Mouse (Mus musculus) liver, embryonic 11.5 days (tissue): Measurements from ENCODE around the gene Kat14. TPM values are rescaled to one million over a fixed set of nuclear protein-coding genes. Genes with fewer than 3 reads are reported as not detected.

Experiments used
- ATAC-seq: fragments of 200-750 bp; cut with Nextera tagmentation; replicated peaks from 2 replicates; pipeline ENCODE4 v1.8.0; 2017; ENCODE audit warnings: moderate number of reproducible peaks, mild to moderate bottlenecking, moderate TSS enrichment, moderate library complexity; ENCODE audit not compliant: low FRiP score
- DNase-seq: peaks from one replicate; pipeline ENCODE4 v3.0.0-alpha.2; 2017; ENCODE audit warnings: low spot score
- H3K27ac ChIP-seq: fragments of 300-500 bp; sonication (generic); 2 replicates; pipeline ENCODE4 v1.5.1; 2014; ENCODE audit warnings: mild to moderate bottlenecking, low read depth, low read length, control low read depth
- H3K27me3 ChIP-seq: fragments of 300-500 bp; sonication (generic); replicated peaks from 2 replicates; pipeline ENCODE4 v1.6.1; 2014; ENCODE audit warnings: low read length, mixed read lengths; ENCODE audit not compliant: control insufficient read depth, insufficient read depth
- H3K36me3 ChIP-seq: fragments of 300-500 bp; sonication (generic); 2 replicates; pipeline ENCODE4 v1.6.1; 2014; ENCODE audit warnings: mild to moderate bottlenecking, low read length, moderate library complexity, mixed read lengths; ENCODE audit not compliant: control insufficient read depth, insufficient read depth
- H3K4me1 ChIP-seq: fragments of 300-500 bp; sonication (generic); replicated peaks from 2 replicates; pipeline ENCODE4 v1.6.1; 2014; ENCODE audit warnings: low read length, mixed read lengths; ENCODE audit not compliant: control insufficient read depth, insufficient read depth
- H3K4me2 ChIP-seq: fragments of 300-500 bp; sonication (generic); 2 replicates; pipeline ENCODE4 v1.6.1; 2014; ENCODE audit warnings: mild to moderate bottlenecking, control low read depth, moderate library complexity
- H3K4me3 ChIP-seq: fragments of 300-500 bp; sonication (generic); 2 replicates; pipeline ENCODE4 v1.5.1; 2014; ENCODE audit warnings: low read depth, low read length, control low read depth
- H3K9ac ChIP-seq: fragments of 300-500 bp; sonication (generic); 2 replicates; pipeline ENCODE4 v1.6.1; 2014; ENCODE audit warnings: low read depth, low read length, control low read depth
- H3K9me3 ChIP-seq: fragments of 300-500 bp; sonication (generic); 2 replicates; pipeline ENCODE4 v1.6.1; 2016; ENCODE audit warnings: low read length, inconsistent platforms, mixed read lengths; ENCODE audit not compliant: control insufficient read depth
- WGBS: fragments of 180-500 bp; shearing (Covaris S2); extraction: QIAGEN DNeasy Blood & Tissue Kit; methylation state at CpG from one replicate; pipeline ENCODE4 v1.1.7; 2014; 5-methylcytosine and 5-hydroxymethylcytosine counted together
- polyA plus RNA-seq: library from polyadenylated mRNA; unstranded; fragments of >200 nt; fragmentation: Nextera tagmentation; extraction: Ambion mirVana; gene quantifications from 2 replicates; pipeline ENCODE4 v1.2.1, GENCODE M21; 2014

Gene Kat14
- polyA plus RNA-seq, 1 experiment from 2014 or later: 33.5 TPM

DNA sequence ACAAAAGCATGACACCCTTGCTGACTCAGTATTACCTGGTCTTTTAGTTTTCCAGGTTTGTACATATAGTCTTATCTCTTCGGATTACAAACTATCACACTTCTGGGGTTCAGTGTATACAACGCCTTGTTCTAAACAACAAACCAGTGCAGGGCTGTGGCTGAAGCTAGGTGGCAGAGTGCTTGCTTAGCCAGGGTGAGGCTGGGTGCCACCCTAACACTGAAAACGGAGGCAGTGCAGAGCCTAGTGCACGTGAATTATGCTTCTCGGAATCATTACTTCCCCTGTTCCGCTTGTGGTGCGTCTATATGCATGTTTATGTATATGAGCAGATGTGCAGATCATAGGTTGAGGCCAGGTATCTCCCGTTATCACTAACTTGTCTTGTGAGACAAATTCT, 59.9 kb downstream of the Kat14 start:
- H3K27ac ChIP-seq: no peak overlapping the region
- H3K4me3 ChIP-seq: no peak overlapping the region
- no peak overlapping the region for H3K9ac ChIP-seq
- H3K27me3 ChIP-seq: no peaks in the 10 kb centered on the region
- no peaks in the 10 kb centered on the region for H3K4me1 ChIP-seq
- 77% methylated on average over 8 of the region's 8 CpGs for WGBS
- ATAC-seq (no peak), DNase-seq (no peak)
- no peaks in the 10 kb centered on the region for H3K9me3 ChIP-seq
- H3K4me2 ChIP-seq: no peak overlapping the region
- H3K36me3 ChIP-seq: no peaks in the 10 kb centered on the region

DNA sequence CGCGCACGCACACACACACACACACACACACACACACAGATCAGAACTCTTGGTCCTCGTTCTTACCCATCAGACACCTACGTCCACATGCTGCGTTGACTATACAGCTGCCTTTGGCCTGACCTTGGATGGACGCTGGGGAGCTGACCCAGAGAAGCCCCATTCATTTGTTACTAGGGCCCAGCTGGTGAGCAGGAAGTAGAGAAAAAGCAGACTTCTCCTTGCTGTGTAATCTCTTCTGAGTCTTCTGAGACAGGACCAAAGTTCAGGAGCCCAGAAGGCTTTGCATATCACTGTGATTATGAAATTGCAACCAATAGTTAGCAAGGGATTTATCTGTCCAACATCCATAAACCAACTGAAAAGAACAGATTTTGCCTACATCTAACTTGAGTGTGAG, 60.4 kb downstream of the Kat14 start:
- H3K27ac ChIP-seq: no peak overlapping the region
- H3K4me3 ChIP-seq: no peak overlapping the region
- H3K4me1 ChIP-seq: no peaks in the 10 kb centered on the region
- H3K4me2 ChIP-seq: no peak overlapping the region
- H3K27me3 ChIP-seq: no peaks in the 10 kb centered on the region
- DNase-seq: no peak
- H3K36me3 ChIP-seq: no peaks in the 10 kb centered on the region
- 74% methylated on average over 7 of the region's 7 CpGs for WGBS
- no peak overlapping the region for H3K9ac ChIP-seq
- no peak for ATAC-seq
- H3K9me3 ChIP-seq: no peaks in the 10 kb centered on the region

DNA sequence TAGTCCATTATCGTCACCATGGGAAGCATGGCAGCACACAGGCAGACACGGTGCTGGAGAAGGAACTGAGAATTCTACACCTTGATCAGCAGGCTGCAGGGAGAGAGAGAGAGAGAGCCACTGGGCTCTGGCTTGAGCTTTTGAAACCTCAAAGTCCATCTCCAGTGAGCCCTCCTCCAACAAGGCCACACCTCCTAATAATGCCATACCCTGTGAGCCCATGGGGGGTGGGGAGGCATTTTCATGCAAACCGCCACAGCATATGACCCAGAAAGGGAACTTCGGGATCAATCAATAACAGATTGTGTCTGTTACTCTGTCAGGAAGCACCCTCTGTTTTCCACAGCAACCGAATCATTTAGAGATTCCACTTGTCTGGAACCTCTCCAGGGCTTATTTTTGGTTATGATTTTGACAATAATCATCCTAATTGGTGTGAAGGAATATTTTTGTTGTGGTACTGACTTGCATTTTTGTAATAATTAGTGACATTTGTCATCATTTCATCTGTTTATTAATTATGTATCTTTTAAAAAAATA, 62.6 kb downstream of the Kat14 start:
- no peak for ATAC-seq
- Histone ChIP-seq H3K4me3 (no peak overlapping the region), H3K9ac (no peak overlapping the region), H3K36me3 (no peaks in the 10 kb centered on the region), H3K4me2 (no peak overlapping the region), H3K27ac (no peak overlapping the region), H3K4me1 (no peaks in the 10 kb centered on the region), H3K27me3 (no peaks in the 10 kb centered on the region), H3K9me3 (no peaks in the 10 kb centered on the region)
- 69% methylated on average over 5 of the region's 5 CpGs for WGBS
- DNase-seq: no peak

DNA sequence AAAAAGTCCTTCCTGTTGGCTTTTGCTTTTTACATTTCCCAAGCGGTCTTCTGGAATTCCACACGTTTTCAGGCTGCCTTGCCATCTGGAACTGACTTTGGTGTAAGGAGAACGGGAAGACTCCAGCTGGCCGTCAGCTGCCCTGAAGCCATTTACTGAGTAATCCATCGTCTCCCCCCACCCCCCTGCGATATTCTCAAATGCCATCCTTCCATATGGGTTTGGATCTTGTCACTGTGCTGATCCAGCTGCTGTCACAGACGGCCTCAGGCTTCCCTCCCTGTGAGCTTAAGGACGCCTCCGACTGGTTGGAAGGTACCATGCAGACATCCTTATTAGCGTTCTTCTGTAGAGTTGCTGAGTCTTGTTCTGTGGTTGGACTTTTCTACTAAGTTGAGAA, 66.9 kb downstream of the Kat14 start:
- ATAC-seq (no peak), DNase-seq (no peak)
- H3K4me1 ChIP-seq: no peaks in the 10 kb centered on the region
- H3K36me3 ChIP-seq: no peaks in the 10 kb centered on the region
- no peak overlapping the region for H3K4me3 ChIP-seq
- H3K9ac ChIP-seq: no peak overlapping the region
- no peaks in the 10 kb centered on the region for H3K9me3 ChIP-seq
- WGBS: 83% methylated on average over 10 of the region's 10 CpGs
- H3K27ac ChIP-seq: no peak overlapping the region
- no peaks in the 10 kb centered on the region for H3K27me3 ChIP-seq
- no peak overlapping the region for H3K4me2 ChIP-seq

DNA sequence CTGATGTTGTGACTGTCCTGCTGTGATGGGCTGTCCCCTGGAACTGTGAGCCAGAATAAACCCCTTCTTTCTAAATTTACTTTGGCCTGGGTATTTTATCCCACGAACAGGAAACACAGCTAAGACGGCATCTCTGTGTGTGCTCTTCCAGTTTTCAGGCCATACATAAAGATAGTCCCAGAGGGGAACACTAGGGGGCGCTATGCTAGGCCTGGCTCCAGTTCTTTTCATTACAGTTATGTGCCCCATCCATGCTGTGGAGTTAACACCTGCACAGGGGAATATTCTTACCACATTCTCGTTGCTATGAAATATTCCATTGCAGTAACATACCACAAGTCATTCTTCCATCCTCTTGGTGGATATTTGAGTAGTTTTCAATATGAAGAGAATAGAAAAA, 69.6 kb downstream of the Kat14 start:
- ATAC-seq (no peak), DNase-seq (no peak)
- H3K36me3 ChIP-seq: no peaks in the 10 kb centered on the region
- no peaks in the 10 kb centered on the region for H3K27me3 ChIP-seq
- H3K4me2 ChIP-seq: no peak overlapping the region
- H3K9ac ChIP-seq: no peak overlapping the region
- no peaks in the 10 kb centered on the region for H3K9me3 ChIP-seq
- H3K4me1 ChIP-seq: no peaks in the 10 kb centered on the region
- no peak overlapping the region for H3K27ac ChIP-seq
- H3K4me3 ChIP-seq: no peak overlapping the region
- 48% methylated on average over 4 of the region's 4 CpGs for WGBS

DNA sequence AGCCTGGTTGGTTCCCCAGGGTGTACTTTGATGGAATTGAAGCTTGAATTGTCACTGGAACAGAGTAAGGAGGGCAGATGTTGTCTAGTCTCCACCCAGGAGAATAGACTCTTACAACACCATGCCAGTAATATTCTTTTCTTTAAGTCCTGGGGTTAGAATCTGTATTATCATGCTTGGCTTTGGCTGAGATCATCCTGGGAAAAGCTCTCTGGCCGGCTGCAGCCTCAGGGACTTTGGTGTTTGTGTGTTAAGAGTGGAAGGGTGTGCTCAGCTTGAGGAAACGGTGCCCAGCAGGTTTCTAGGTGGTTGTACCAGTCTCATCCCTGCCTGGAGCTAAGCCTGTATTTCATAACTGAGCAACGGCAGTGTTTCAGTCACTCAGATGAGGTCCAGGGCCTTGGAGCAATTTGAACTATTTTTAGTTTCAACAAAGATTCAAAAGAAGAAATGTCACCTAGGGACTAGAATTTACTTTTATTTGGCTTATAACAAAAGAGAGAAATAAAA, 70.5 kb downstream of the Kat14 start:
- H3K9ac ChIP-seq: no peak overlapping the region
- no peaks in the 10 kb centered on the region for H3K4me1 ChIP-seq
- no peaks in the 10 kb centered on the region for H3K36me3 ChIP-seq
- H3K9me3 ChIP-seq: no peaks in the 10 kb centered on the region
- no peaks in the 10 kb centered on the region for H3K27me3 ChIP-seq
- no peak overlapping the region for H3K27ac ChIP-seq
- no peak overlapping the region for H3K4me2 ChIP-seq
- no peak for ATAC-seq
- DNase-seq: no peak
- no peak overlapping the region for H3K4me3 ChIP-seq
- WGBS: 61% methylated on average over 3 of the region's 3 CpGs

DNA sequence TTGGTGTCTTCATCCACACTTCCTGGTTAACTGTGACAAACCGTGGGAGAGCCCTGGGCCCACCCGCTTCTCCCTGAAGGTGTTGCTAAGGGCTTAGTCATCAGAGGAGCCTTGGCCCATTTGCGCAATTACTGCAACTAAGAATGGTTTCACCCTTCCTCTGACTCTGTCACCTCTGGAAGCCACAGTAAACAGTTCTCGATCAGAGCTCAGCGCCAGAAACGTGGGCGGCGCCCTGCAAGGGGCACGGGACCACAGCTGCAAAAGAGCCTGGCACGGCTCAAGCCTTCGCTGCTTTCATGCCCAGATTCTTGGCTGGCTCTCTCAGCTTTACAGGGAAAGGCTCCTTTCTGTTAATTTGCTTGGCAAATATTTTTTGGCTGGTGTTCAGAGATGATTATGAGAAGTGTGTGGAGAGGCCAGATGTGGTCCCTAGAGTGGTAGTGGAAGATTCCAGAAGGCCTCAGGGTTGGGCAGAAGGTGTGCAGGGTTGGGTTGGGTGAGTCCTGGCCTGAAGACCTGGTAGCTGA, 72.7 kb downstream of the Kat14 start:
- Histone ChIP-seq H3K27ac (no peak overlapping the region), H3K9me3 (no peaks in the 10 kb centered on the region), H3K4me3 (no peak overlapping the region), H3K9ac (no peak overlapping the region), H3K27me3 (no peaks in the 10 kb centered on the region), H3K36me3 (no peaks in the 10 kb centered on the region), H3K4me1 (no peaks in the 10 kb centered on the region), H3K4me2 (no peak overlapping the region)
- DNase-seq (no peak), ATAC-seq (no peak)
- 79% methylated on average over 11 of the region's 11 CpGs for WGBS

DNA sequence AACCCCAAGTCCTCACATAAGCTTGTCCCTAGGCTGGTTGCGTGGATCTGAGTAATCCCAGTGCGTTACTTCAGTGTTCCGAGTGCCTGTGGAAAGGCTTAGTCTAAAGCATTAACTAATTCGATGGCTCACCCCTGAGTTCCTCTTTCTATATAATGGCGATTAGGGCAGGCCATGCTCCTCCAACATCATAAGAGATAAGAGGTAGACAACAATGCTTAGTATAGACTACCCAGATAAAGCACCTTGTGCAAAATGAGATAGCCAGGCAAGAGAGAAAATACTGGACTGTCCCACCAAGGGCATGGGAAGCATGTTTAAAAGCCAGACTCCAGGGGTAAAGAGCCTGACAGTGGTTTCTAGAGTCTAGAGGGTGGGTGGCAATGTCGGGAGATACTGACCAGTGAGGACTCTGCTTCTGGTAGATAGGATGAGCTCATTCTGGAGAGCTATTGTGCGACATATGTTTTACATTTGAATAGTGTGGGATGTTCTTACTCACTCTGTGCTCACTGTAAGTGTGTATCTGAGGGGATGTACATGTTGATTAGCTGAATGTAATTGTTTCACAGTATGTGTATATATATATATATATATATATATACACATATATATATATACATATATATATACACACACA, 77.7 kb downstream of the Kat14 start:
- H3K4me2 ChIP-seq: peak overlapping the region; percentile 7; the same call in 1 of the 2 replicates
- H3K4me3 ChIP-seq: no peak overlapping the region
- H3K9ac ChIP-seq: no peak overlapping the region
- DNase-seq: no peak
- no peaks in the 10 kb centered on the region; the same call in 1 of the 2 replicates for H3K4me1 ChIP-seq
- H3K36me3 ChIP-seq: no peaks in the 10 kb centered on the region
- ATAC-seq: peak; percentile 79
- no peaks in the 10 kb centered on the region for H3K27me3 ChIP-seq
- H3K9me3 ChIP-seq: no peaks in the 10 kb centered on the region
- H3K27ac ChIP-seq: no peak overlapping the region
- WGBS: 57% methylated on average over 7 of the region's 7 CpGs

DNA sequence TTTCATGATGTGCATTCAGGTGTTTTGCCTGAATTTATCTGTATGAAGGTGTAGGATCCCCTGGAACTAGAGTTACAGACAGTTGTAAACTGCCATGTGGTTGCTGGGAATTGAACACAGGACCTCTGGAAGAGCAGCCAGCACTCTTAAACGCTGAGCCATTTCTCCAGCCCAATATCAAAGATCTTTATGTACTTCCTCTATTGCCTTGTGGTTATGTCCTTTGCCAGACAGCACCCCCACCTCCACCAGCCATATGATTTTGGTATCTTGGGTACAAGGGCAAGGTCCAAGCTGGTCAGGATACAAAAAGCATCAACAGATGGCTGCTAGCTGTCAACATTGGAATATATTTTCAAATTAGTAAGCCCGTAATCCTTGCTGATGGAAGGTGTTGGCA, 81.6 kb downstream of the Kat14 start:
- Histone ChIP-seq H3K27ac (no peak overlapping the region), H3K9ac (no peak overlapping the region), H3K4me1 (no peaks in the 10 kb centered on the region; the same call in 1 of the 2 replicates), H3K4me2 (no peak overlapping the region), H3K9me3 (no peaks in the 10 kb centered on the region), H3K36me3 (no peaks in the 10 kb centered on the region), H3K4me3 (no peak overlapping the region), H3K27me3 (0 out of 2 replicates have a peak, but pooled peaks cover 2% of the 10 kb centered on the region)
- ATAC-seq (no peak), DNase-seq (no peak)
- WGBS: 57% methylated on average over 2 of the region's 2 CpGs
